9 mouse cellular contexts compared by ENCODE assay signal in genomic region chr11:86840511-86841154, GRCm38 (mm10). TPM values are rescaled to one million over a fixed set of nuclear protein-coding genes. Genes with fewer than 3 reads are reported as not detected.
A peak's percentile ranks its signal among the peaks of the same experiment; 100 is the strongest.
DNase-seq lines count a peak whose midpoint lies in the region; ATAC-seq and TF ChIP-seq lines count a peak whose summit lies in the region.
"Had no signal": no experiment of that assay in that cellular context is flagged by ENCODE, and none has a peak within 500 bp of the region (broad histone marks: within the 10 kb centered on the region; RNA-seq: fewer than 3 reads in every experiment).

No protein-coding gene starts in this region.

- no peak overlapping the region for H3K4me2 ChIP-seq in hindbrain, embryonic 12.5 days (replicated peaks)
- no peak overlapping the region for H3K4me2 ChIP-seq in liver, embryonic 16.5 days (ENCODE audit: low read depth, low read length)
- H3K4me2 ChIP-seq: limb, embryonic 13.5 days had no signal

- WGBS in hindbrain, embryonic 12.5 days = 12% methylated on average over 3 of the region's 3 CpGs
- 20% methylated on average over 3 of the region's 3 CpGs for WGBS in liver, embryonic 16.5 days (ENCODE audit: insufficient replicate concordance)

- peak; percentile 60; the same call in 1 of the 2 replicates for ATAC-seq in hindbrain, embryonic 12.5 days (ENCODE audit: low FRiP score)
- peak; percentile 59 for ATAC-seq in liver, embryonic 16.5 days (ENCODE audit: low read depth)

- TF ChIP-seq CTCF in ES-Bruce4 (IDR thresholded peaks at IDR 0.05; ENCODE audit: low read depth, low read length) = no peak

- H3K9ac ChIP-seq in ES-Bruce4 (ENCODE audit: low read depth, poor library complexity, severe bottlenecking) = no peak overlapping the region
- no peak overlapping the region for H3K9ac ChIP-seq in hindbrain, embryonic 12.5 days
- no peak overlapping the region for H3K9ac ChIP-seq in liver, embryonic 16.5 days (ENCODE audit: low read depth, low read length)
- H3K9ac ChIP-seq: limb, embryonic 13.5 days had no signal

- H3K4me1 ChIP-seq in ES-Bruce4 (ENCODE audit: control insufficient read depth, insufficient read depth, low read length) = peaks cover 6% of the 10 kb centered on the region
- H3K4me1 ChIP-seq in hindbrain, embryonic 12.5 days = peaks cover 18% of the 10 kb centered on the region
- H3K4me1 ChIP-seq in liver, embryonic 16.5 days (ENCODE audit: control insufficient read depth, low read depth, low read length) = 0 out of 2 replicates have a peak, but pooled peaks cover 2% of the 10 kb centered on the region

- no peak for TF ChIP-seq EP300 in ES-Bruce4 (IDR thresholded peaks at IDR 0.05; ENCODE audit: insufficient read depth, low read depth, low read length)

- peak overlapping the region; percentile 72 for H3K27ac ChIP-seq in ES-Bruce4 (ENCODE audit: insufficient read depth, low read length)
- peak overlapping the region; percentile 67 for H3K27ac ChIP-seq in hindbrain, embryonic 12.5 days
- no peak overlapping the region for H3K27ac ChIP-seq in liver, embryonic 16.5 days (ENCODE audit: low read length)
- H3K27ac ChIP-seq: limb, embryonic 13.5 days had no signal

- no peaks in the 10 kb centered on the region; the same call in 1 of the 2 replicates for H3K27me3 ChIP-seq in ES-Bruce4 (ENCODE audit: control insufficient read depth, insufficient read depth, low read length, poor library complexity, severe bottlenecking)
- no peaks in the 10 kb centered on the region for H3K27me3 ChIP-seq in hindbrain, embryonic 12.5 days
- no peaks in the 10 kb centered on the region for H3K27me3 ChIP-seq in liver, embryonic 16.5 days (ENCODE audit: control insufficient read depth, insufficient read depth, low read depth, low read length)
- H3K27me3 ChIP-seq: limb, embryonic 13.5 days had no signal

- H3K4me3 ChIP-seq in ES-Bruce4 (ENCODE audit: low read depth, low read length) = no peak overlapping the region
- H3K4me3 ChIP-seq in hindbrain, embryonic 12.5 days = no peak overlapping the region
- H3K4me3 ChIP-seq in liver, embryonic 16.5 days (ENCODE audit: low read depth, low read length) = no peak overlapping the region
- H3K4me3 ChIP-seq: limb, embryonic 13.5 days had no signal

- peaks cover 14% of the 10 kb centered on the region for H3K9me3 ChIP-seq in ES-Bruce4 (replicated peaks; ENCODE audit: control insufficient read depth, insufficient read depth, low read length, poor library complexity, severe bottlenecking)
- no peaks in the 10 kb centered on the region for H3K9me3 ChIP-seq in hindbrain, embryonic 12.5 days (replicated peaks)
- H3K9me3 ChIP-seq in liver, embryonic 16.5 days (replicated peaks; ENCODE audit: control insufficient read depth, low read length) = no peaks in the 10 kb centered on the region
- H3K9me3 ChIP-seq: limb, embryonic 13.5 days had no signal

- peak; percentile 62 to 69 for DNase-seq in adrenal gland, adult 18-20 months (ENCODE audit: low spot score in 2 of 2)
- DNase-seq in gastrocnemius, adult 18-20 months (ENCODE audit: low spot score) = peak; percentile 43
- peak; percentile 94 for DNase-seq in retina, postnatal 1 day
- DNase-seq in frontal cortex, postnatal 10 days (ENCODE audit: low spot score in 2 of 2) = no peak
- no peak for DNase-seq in frontal cortex, postnatal 25 days (ENCODE audit: low spot score in 2 of 2)

- no peaks in the 10 kb centered on the region for H3K36me3 ChIP-seq in ES-Bruce4 (ENCODE audit: control insufficient read depth, insufficient read depth, low read length, poor library complexity, severe bottlenecking)
- H3K36me3 ChIP-seq in hindbrain, embryonic 12.5 days = no peaks in the 10 kb centered on the region
- no peaks in the 10 kb centered on the region for H3K36me3 ChIP-seq in liver, embryonic 16.5 days (ENCODE audit: control insufficient read depth, insufficient read depth)
- H3K36me3 ChIP-seq: limb, embryonic 13.5 days had no signal

- TF ChIP-seq POLR2A in ES-Bruce4 (IDR thresholded peaks at IDR 0.05; ENCODE audit: insufficient read depth, low read length) = no peak

RNA-seq across cellular contexts. Expression of gene Dhx40, which starts 33.1 kb away (rescaled TPM):
- 48.3 and 51.5 TPM in 2 replicates for polyA plus RNA-seq in ES-Bruce4 (2011; ENCODE audit: insufficient read depth, insufficient read length, low read depth, missing spikeins)
- 10 to 100 TPM; 21.2 to 27.0 TPM for total RNA-seq in adrenal gland, adult 18-20 months (2021)
- 10 to 100 TPM; 12.4 to 13.6 TPM for total RNA-seq in gastrocnemius, adult 18-20 months (2021)
- polyA plus RNA-seq in hindbrain, embryonic 12.5 days (2016; fragmentation: Nextera tagmentation; extraction: Ambion mirVana) = 38.7 and 39.0 TPM in 2 replicates
- 10.4 and 10.8 TPM in 2 replicates for polyA plus RNA-seq in liver, embryonic 16.5 days (2015; fragmentation: Nextera tagmentation; extraction: Ambion mirVana)

Comparison
In these comparisons a context has a peak if more than half of its experiments do, and no peak if none do; other contexts are left out.
1. DNase-seq: peak in adrenal gland, adult 18-20 months (2 of 2), gastrocnemius, adult 18-20 months (single experiment) and retina, postnatal 1 day (single experiment); none in frontal cortex, postnatal 10 days (0 of 2) and frontal cortex, postnatal 25 days (0 of 2).